Mouse (Mus musculus): ENCODE measurements around the gene Serpina3f.

DNA sequence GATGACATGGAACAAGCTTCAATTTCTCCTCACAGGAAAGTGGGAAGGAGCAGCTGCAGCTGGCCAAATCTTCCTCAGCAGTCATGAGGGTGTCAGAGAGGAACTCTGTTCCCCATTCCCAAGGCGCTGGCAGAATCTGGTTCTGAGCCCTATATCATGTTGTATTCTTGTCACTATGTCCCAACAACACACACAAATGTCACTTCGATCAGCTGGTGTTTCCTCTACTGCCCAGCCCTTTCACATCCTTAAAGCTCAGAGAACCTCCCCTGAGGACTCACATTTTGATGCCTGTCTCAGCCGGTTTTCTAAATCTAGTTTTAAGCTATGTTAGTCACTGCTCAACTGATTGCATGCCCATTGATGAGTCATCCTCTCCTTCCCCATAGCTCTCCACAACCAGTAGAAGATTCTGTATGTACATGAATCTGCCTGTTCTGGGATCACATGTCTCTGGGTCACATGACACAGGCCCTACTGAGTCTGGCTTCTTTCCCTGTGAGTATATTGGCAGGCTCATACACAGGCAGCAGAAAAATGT is 28.2 kb upstream of the Serpina3f start:
- TF ChIP-seq HCFC1 (IDR thresholded peaks at IDR 0.05; ENCODE audit: borderline replicate concordance, insufficient read depth, low read length) (no peak), MAFK (IDR thresholded peaks at IDR 0.05; ENCODE audit: insufficient read depth, low read depth, low read length) (no peak), ZNF384 (IDR thresholded peaks at IDR 0.05; ENCODE audit: low read depth, low read length) (no peak), ZC3H11A (IDR thresholded peaks at IDR 0.05; ENCODE audit: borderline replicate concordance, low read depth, low read length) (no peak)
